8 mouse cellular contexts compared by ENCODE assay signal in genomic region chr4:127060585-127061290, GRCm38 (mm10). TPM values are rescaled to one million over a fixed set of nuclear protein-coding genes. Genes with fewer than 3 reads are reported as not detected.
DNase-seq lines count a peak whose midpoint lies in the region; ATAC-seq and TF ChIP-seq lines count a peak whose summit lies in the region.

TSS of gene Zmym1 (minus strand) at chr4:127061152.

- peak within 1 kb of the TSS; percentile 66 for H3K27ac ChIP-seq in hindbrain, embryonic 16.5 days (ENCODE audit: low read depth, low read length)
- peak within 1 kb of the TSS; percentile 74 for H3K27ac ChIP-seq in left cerebral cortex, adult 2 months

- H3K4me3 ChIP-seq in hindbrain, embryonic 16.5 days (ENCODE audit: low read length) = peak within 1 kb of the TSS; percentile 89
- peak within 1 kb of the TSS; percentile 73 for H3K4me3 ChIP-seq in left cerebral cortex, adult 2 months

- 1% methylated on average over 38 of the region's 38 CpGs for WGBS in hindbrain, embryonic 16.5 days

- intact Hi-C loops in left cerebral cortex, adult 2 months (cut with DNase I) = no loop called here

- H3K9me3 ChIP-seq in hindbrain, embryonic 16.5 days (ENCODE audit: control insufficient read depth, low read length) = 0 out of 2 replicates have a peak, but pooled peaks cover 3% of the 10 kb centered on the region

- peak within 1 kb of the TSS; percentile 73 for H3K4me2 ChIP-seq in hindbrain, embryonic 16.5 days (ENCODE audit: low read length)

- H3K4me1 ChIP-seq in hindbrain, embryonic 16.5 days (ENCODE audit: control insufficient read depth, insufficient read depth, low read depth, low read length) = peaks cover 5% of the 10 kb centered on the region

- H3K9ac ChIP-seq in hindbrain, embryonic 16.5 days (ENCODE audit: low read depth, low read length) = peak within 1 kb of the TSS; percentile 82

- ATAC-seq in hindbrain, embryonic 16.5 days = peak; percentile 94
- ATAC-seq in megakaryocyte, adult 5-6 weeks (ENCODE audit: poor library complexity, severe bottlenecking) = peak; percentile 100

- TF ChIP-seq CTCF in left cerebral cortex, adult 2 months (IDR thresholded peaks at IDR 0.05) = no peak

- H3K36me3 ChIP-seq in hindbrain, embryonic 16.5 days (ENCODE audit: control insufficient read depth, insufficient read depth, low read length) = peaks cover 8% of the 10 kb centered on the region

- peak; percentile 93 for DNase-seq in T-cell, adult 2 months (ENCODE audit: low spot score)
- DNase-seq in cerebellum, postnatal 36 days = peak; percentile 85 to 90
- DNase-seq in gastrocnemius, adult 18-20 months (ENCODE audit: low spot score) = peak; percentile 90
- DNase-seq in left cerebral cortex, adult 2 months (ENCODE audit: extremely low spot score in 1 of 2, low spot score in 2 of 2) = peak; percentile 88 to 93
- DNase-seq in right cerebral cortex, adult 2 months (ENCODE audit: low spot score in 2 of 2) = peak; percentile 90
- peak; percentile 92 for DNase-seq in urinary bladder, postnatal 14 days (ENCODE audit: low spot score)

- no peaks in the 10 kb centered on the region for H3K27me3 ChIP-seq in hindbrain, embryonic 16.5 days (replicated peaks; ENCODE audit: control insufficient read depth, insufficient read depth, low read length)

RNA-seq across cellular contexts. Expression of gene Zmym1, which starts in this region (rescaled TPM):
- total RNA-seq in gastrocnemius, adult 18-20 months (2021) = 1 to 10 TPM; 4.2 to 5.3 TPM
- 24.5 and 28.4 TPM in 2 replicates for polyA plus RNA-seq in hindbrain, embryonic 16.5 days (2015; fragmentation: Nextera tagmentation; extraction: Ambion mirVana)
- 10 to 100 TPM; 14.4 to 15.9 TPM for total RNA-seq in left cerebral cortex, adult 2 months (2021)
- 7.3 and 11.9 TPM in 2 replicates for total RNA-seq in megakaryocyte, adult 5-6 weeks (2015)
- total RNA-seq in megakaryocyte, adult 5-6 weeks (2017) = 8.7 and 9.7 TPM in 2 replicates

Comparison
In these comparisons a context has a peak if more than half of its experiments do, and no peak if none do; other contexts are left out.
1. Peak in every context shown above with its lines: DNase-seq, ATAC-seq, H3K4me3 ChIP-seq and H3K27ac ChIP-seq.